Mouse (Mus musculus) liver, adult 2 months (tissue): ENCODE measurements around the gene Vezf1. TPM values are rescaled to one million over a fixed set of nuclear protein-coding genes. Genes with fewer than 3 reads are reported as not detected.
"Not testable (repeated sequence)": the region's sequence is repeated elsewhere in the genome, so short reads cannot be mapped to it uniquely, and the experiment has no call there.

Source experiments
- DNase-seq: peaks from one replicate; pipeline ENCODE4 v3.0.0-alpha.2; 2011; ENCODE audit warnings: low read depth, low spot score; ENCODE audit errors: extremely low read depth
- H3K27ac ChIP-seq: fragments of 200-500 bp; replicated peaks from 2 replicates; pipeline ENCODE4 v1.5.1; 2012; ENCODE audit warnings: low read depth, mild to moderate bottlenecking, control low read depth, inconsistent platforms, low read length; ENCODE audit not compliant: insufficient read depth
- H3K27me3 ChIP-seq: fragments of 200-500 bp; 2 replicates; pipeline ENCODE4 v1.6.1; 2012; ENCODE audit warnings: mild to moderate bottlenecking, moderate library complexity, low read length, inconsistent platforms; ENCODE audit not compliant: control insufficient read depth, insufficient read depth
- H3K36me3 ChIP-seq: fragments of 200-500 bp; 2 replicates; pipeline ENCODE4 v1.6.1; 2012; ENCODE audit warnings: low read length, inconsistent platforms; ENCODE audit not compliant: control insufficient read depth, insufficient read depth
- H3K4me1 ChIP-seq: fragments of 200-500 bp; 2 replicates; pipeline ENCODE4 v1.6.1; 2011; ENCODE audit warnings: low read length; ENCODE audit not compliant: control insufficient read depth, insufficient read depth
- H3K4me3 ChIP-seq: fragments of 200-500 bp; 2 replicates; pipeline ENCODE4 v1.5.1; 2011; ENCODE audit warnings: low read depth, mild to moderate bottlenecking, control low read depth, low read length, moderate library complexity; ENCODE audit not compliant: insufficient read depth
- H3K79me2 ChIP-seq: fragments of 200-500 bp; 2 replicates; pipeline ENCODE4 v1.6.1; 2012; ENCODE audit warnings: inconsistent platforms, mild to moderate bottlenecking, low read length, moderate library complexity; ENCODE audit not compliant: control insufficient read depth, insufficient read depth
- H3K9ac ChIP-seq: fragments of 200-500 bp; 2 replicates; pipeline ENCODE4 v1.6.1; 2012; ENCODE audit warnings: low read depth, mild to moderate bottlenecking, control low read depth, inconsistent platforms, low read length
- CTCF ChIP-seq: fragments of 200-500 bp; IDR thresholded peaks from 2 replicates; pipeline ENCODE4 v1.5.1; 2011; ENCODE audit warnings: low read depth, low read length, control low read depth
- POLR2A ChIP-seq: fragments of 200-500 bp; IDR thresholded peaks from 2 replicates; pipeline ENCODE4 v1.6.1; 2011; ENCODE audit warnings: low read length, control low read depth; ENCODE audit not compliant: insufficient read depth; ENCODE audit errors: extremely low read depth
- WGBS: fragments of 180-500 bp; shearing (Covaris S2); methylation state at CpG from one replicate; pipeline ENCODE4 v1.1.7; 2018; 5-methylcytosine and 5-hydroxymethylcytosine counted together
- polyA plus RNA-seq: library from polyadenylated mRNA; depleted of rRNA; stranded (reverse); fragments of >200 nt; gene quantifications from 2 replicates; pipeline ENCODE4 v1.2.3, GENCODE M21; 2012
- total RNA-seq: library from RNA; depleted of rRNA; stranded (reverse); fragments of >200 nt; gene quantifications from 2 replicates; pipeline ENCODE4 v1.2.3, GENCODE M21; 2014

The Vezf1 gene
- total and polyA plus RNA-seq, 2 experiments: 3.6 to 5.8 TPM

DNA sequence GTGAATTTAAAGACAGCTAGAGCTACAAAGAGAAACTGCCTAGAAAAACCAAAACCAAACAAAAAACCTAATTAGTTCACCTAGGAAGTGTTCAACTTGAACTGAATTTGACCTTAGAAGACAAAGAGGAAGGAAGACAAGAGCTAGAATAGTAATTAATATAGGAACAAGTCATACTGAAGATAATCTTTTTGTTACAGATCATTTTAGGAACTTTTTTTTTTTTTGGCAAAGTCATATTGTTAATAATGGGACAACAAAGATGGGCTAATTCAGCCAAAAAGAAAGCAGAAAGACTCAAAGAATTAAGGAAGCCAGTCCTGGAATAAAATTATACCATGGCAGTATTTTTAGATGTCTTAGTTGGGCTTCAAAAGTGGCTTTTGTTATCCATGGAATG, 23.8 kb upstream of the Vezf1 start:
- peaks cover 12% of the 10 kb centered on the region; the same call in 1 of the 2 replicates for H3K79me2 ChIP-seq
- peaks cover 3% of the 10 kb centered on the region; the same call in 1 of the 2 replicates for H3K36me3 ChIP-seq
- no peak overlapping the region for H3K9ac ChIP-seq
- H3K4me3 ChIP-seq: no peak overlapping the region
- DNase-seq: no peak
- H3K27ac ChIP-seq: no peak overlapping the region
- H3K4me1 ChIP-seq: peaks cover 8% of the 10 kb centered on the region; the same call in 1 of the 2 replicates
- TF ChIP-seq POLR2A (no peak), CTCF (no peak)
- H3K27me3 ChIP-seq: no peaks in the 10 kb centered on the region

DNA sequence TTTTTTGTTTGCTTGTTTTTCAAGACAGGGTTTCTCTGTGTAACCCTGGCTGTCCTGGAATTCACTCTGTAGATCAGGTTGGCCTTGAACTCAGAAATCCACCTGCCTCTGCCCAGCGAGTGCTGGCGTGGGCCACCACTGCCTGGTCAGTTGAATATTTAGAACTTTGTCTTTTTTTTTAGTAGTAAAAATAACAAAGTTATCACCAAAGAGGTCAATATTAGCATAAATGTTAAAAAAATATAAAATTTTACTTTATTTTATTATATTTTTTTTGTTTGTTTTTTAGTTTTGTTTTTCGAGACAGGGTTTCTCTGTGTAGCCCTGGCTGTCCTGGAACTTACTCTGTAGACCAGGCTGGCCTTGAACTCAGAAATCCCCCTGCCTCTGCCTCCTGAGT, 22.9 kb upstream of the Vezf1 start:
- not testable (repeated sequence) for H3K27ac ChIP-seq, H3K9ac ChIP-seq, H3K36me3 ChIP-seq, H3K27me3 ChIP-seq, DNase-seq, H3K4me3 ChIP-seq
- Histone ChIP-seq H3K4me1 (peaks cover 10% of the 10 kb centered on the region; the same call in 1 of the 2 replicates), H3K79me2 (peaks cover 12% of the 10 kb centered on the region; the same call in 1 of the 2 replicates)
- WGBS: 85% methylated on average over 3 of the region's 3 CpGs

DNA sequence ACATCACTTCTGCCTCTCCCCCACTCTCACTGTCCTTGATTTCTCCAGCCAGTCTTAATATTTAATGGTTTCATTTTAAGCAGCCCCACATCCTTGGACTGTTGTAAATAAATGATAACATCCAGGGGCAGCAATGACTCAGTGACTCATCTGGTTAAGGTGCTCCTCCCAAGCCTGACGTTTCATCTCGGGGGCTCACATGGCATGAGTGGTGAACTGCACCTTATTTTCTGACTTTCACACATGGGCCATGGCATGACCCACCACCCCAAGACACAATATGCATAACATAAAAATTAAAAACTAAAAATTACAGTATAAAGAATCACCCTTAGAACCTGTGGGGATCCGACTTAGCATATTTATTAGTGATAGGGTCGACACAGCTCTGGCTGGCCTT, 22.2 kb upstream of the Vezf1 start:
- DNase-seq: no peak
- 84% methylated on average over 4 of the region's 4 CpGs for WGBS
- H3K36me3 ChIP-seq: peaks cover 12% of the 10 kb centered on the region
- no peaks in the 10 kb centered on the region for H3K27me3 ChIP-seq
- H3K27ac ChIP-seq: no peak overlapping the region
- TF ChIP-seq POLR2A (no peak), CTCF (no peak)
- H3K4me3 ChIP-seq: no peak overlapping the region
- no peak overlapping the region for H3K9ac ChIP-seq
- H3K4me1 ChIP-seq: peaks cover 10% of the 10 kb centered on the region; the same call in 1 of the 2 replicates
- peaks cover 12% of the 10 kb centered on the region; the same call in 1 of the 2 replicates for H3K79me2 ChIP-seq

DNA sequence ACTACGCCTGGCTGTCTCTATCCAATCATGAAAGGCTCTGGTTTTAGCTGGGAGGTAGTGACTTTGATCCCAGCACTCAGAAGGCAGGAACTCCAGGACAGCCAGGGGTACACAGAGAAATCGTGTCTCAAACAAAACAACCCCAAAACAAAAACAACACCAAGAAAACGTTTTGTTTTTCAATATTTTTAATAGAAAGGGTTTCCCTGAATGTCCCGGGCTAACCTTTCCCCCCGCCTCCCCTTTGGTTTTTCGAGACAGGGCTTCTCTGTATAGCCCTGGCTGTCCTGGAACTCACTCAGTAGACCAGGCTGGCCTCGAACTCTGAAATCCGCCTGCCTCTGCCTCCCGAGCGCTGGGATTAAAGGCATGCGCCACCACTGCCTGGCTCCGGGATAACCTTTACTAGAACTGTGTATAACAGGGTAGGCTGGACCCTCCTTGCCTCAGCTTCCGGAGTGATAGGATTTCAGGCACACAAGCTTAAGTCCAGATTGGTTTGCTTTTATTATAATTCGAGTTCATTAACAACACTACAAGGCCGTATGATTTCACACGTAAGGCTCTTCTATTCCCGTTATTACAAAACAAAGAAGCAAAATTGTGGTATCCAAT, 21.6 kb upstream of the Vezf1 start:
- Histone ChIP-seq H3K4me1 (peaks cover 10% of the 10 kb centered on the region; the same call in 1 of the 2 replicates), H3K9ac (no peak overlapping the region), H3K27me3 (no peaks in the 10 kb centered on the region), H3K4me3 (no peak overlapping the region), H3K27ac (no peak overlapping the region), H3K36me3 (peaks cover 15% of the 10 kb centered on the region), H3K79me2 (peaks cover 12% of the 10 kb centered on the region; the same call in 1 of the 2 replicates)
- 53% methylated on average over 17 of the region's 17 CpGs for WGBS
- TF ChIP-seq CTCF (no peak), POLR2A (no peak)
- no peak for DNase-seq

DNA sequence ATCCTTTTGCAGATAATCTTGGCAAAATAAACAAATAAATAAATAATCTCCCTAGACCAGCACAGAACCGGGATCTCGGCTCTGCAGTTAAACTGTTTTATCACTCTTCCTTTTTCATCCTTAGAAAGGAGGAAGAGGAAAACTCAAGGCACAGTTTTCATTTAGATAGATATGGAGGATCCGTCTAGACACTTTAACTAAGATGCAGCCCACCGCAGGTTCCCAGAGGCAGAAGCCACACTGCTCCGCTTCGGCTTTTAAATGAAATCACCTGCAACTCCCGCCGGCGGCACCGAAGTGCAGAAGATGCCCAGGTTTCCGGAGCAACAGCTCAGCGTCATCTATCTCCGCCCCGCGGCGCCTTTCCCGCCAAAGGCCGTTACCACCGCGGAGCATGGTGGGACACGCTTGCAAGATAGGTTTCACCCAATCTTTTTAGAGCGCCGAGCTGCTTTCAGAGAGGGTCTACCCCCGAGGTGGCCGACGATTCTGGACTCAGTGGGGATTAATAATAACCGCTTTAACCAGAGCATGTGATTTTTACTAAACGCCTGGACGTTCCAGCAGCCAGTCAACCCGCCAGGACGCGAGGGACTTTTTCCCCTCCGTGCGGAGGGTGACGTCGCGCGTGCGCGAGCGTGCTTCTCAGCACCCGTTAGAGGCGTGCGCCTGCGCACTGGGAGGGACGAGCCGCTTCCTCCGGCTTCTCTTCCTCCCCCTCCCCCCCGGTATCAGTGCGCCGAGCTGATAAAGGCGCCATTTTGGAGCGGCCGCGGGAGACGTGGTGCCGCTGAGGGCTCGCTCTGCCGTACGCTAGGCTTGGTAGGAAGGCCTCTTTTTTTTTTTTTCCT, 20.9 kb upstream of the Vezf1 start, which contains the start of gene Srsf1:
TSS of gene Srsf1 (plus strand) at position 430 of the 851 bp plus-strand sequence.
- Histone ChIP-seq H3K79me2 (peaks cover 12% of the 10 kb centered on the region; the same call in 1 of the 2 replicates), H3K36me3 (peaks cover 15% of the 10 kb centered on the region), H3K27ac (peak within 1 kb of the TSS; percentile 94), H3K9ac (peak within 1 kb of the TSS; percentile 97), H3K4me3 (peak within 1 kb of the TSS; percentile 93), H3K27me3 (no peaks in the 10 kb centered on the region), H3K4me1 (peaks cover 8% of the 10 kb centered on the region; the same call in 1 of the 2 replicates)
- under 1% methylated on average over 60 of the region's 60 CpGs for WGBS
- peak; percentile 86 for DNase-seq
- TF ChIP-seq CTCF: no peak
- peak; percentile 92 for TF ChIP-seq POLR2A
